Mouse (Mus musculus): Measurements from ENCODE around the gene Ccdc151. TPM values are rescaled to one million over a fixed set of nuclear protein-coding genes. Genes with fewer than 3 reads are reported as not detected.

The Ccdc151 gene
- polyA plus RNA-seq, 1 experiment from 2014 or later, result 1.2 TPM

DNA sequence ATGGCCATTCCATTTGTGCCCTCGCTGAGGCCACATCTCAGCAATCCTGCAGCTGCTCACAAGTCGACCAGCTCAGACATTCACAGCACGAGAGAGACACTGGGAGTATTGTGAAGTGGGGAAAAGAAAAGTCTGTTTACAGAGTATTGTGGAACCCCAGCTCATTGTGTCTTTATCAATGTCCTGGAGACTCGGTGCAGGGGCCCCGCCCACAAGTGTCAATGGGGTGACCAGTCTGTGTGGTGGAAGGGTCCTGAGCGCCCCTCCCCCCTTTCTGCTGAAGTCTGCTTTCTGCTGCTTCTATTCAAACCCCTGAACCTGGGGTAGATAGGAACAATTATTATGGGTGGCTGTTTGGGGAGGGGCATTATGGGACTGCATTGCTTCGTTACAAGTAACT is 26.0 kb upstream of the Ccdc151 start:
- DNase-seq (ENCODE audit: low spot score) (no peak), ATAC-seq (replicated peaks; ENCODE audit: low FRiP score, low read depth) (no peak)
- Histone ChIP-seq H3K4me3 (replicated peaks; ENCODE audit: low read depth, low read length) (no peak overlapping the region), H3K9me3 (replicated peaks; ENCODE audit: low read length) (no peaks in the 10 kb centered on the region), H3K4me1 (replicated peaks; ENCODE audit: insufficient read depth, low read length) (no peaks in the 10 kb centered on the region), H3K27ac (no peak overlapping the region), H3K36me3 (ENCODE audit: insufficient read depth, low read length) (no peaks in the 10 kb centered on the region), H3K9ac (ENCODE audit: low read depth, low read length) (no peak overlapping the region), H3K4me2 (ENCODE audit: low read length) (no peak overlapping the region), H3K27me3 (ENCODE audit: insufficient read depth, low read length) (no peaks in the 10 kb centered on the region)
- WGBS, result 66% methylated on average over 7 of the region's 7 CpGs
- TF ChIP-seq CTCF (IDR thresholded peaks at IDR 0.05; ENCODE audit: low read depth), result no peak

GRCm38 (mm10) chr9:22024592-22024991 is 22.2 kb upstream of the Ccdc151 start:
- Histone ChIP-seq H3K4me3 (replicated peaks; ENCODE audit: low read depth, low read length) (no peak overlapping the region), H3K4me1 (replicated peaks; ENCODE audit: insufficient read depth, low read length) (no peaks in the 10 kb centered on the region), H3K27ac (no peak overlapping the region), H3K36me3 (ENCODE audit: insufficient read depth, low read length) (no peaks in the 10 kb centered on the region), H3K9me3 (replicated peaks; ENCODE audit: low read length) (no peaks in the 10 kb centered on the region), H3K4me2 (ENCODE audit: low read length) (no peak overlapping the region), H3K9ac (ENCODE audit: low read depth, low read length) (no peak overlapping the region), H3K27me3 (ENCODE audit: insufficient read depth, low read length) (no peaks in the 10 kb centered on the region)
- ATAC-seq (replicated peaks; ENCODE audit: low FRiP score, low read depth) (0 out of 2 replicates have a peak, but pooled peaks have one; percentile 17), DNase-seq (ENCODE audit: low spot score) (no peak)
- WGBS, result 44% methylated on average over 8 of the region's 8 CpGs
- TF ChIP-seq CTCF (IDR thresholded peaks at IDR 0.05; ENCODE audit: low read depth), result no peak

GRCm38 (mm10) chr9:22017208-22017825 is 14.9 kb upstream of the Ccdc151 start:
- Histone ChIP-seq H3K4me1 (replicated peaks; ENCODE audit: insufficient read depth, low read length) (no peaks in the 10 kb centered on the region), H3K9me3 (replicated peaks; ENCODE audit: low read length) (no peaks in the 10 kb centered on the region), H3K4me2 (ENCODE audit: low read length) (no peak overlapping the region), H3K9ac (ENCODE audit: low read depth, low read length) (no peak overlapping the region), H3K27me3 (ENCODE audit: insufficient read depth, low read length) (no peaks in the 10 kb centered on the region), H3K36me3 (ENCODE audit: insufficient read depth, low read length) (peaks cover 19% of the 10 kb centered on the region), H3K27ac (no peak overlapping the region), H3K4me3 (replicated peaks; ENCODE audit: low read depth, low read length) (no peak overlapping the region)
- no peak for ATAC-seq (replicated peaks; ENCODE audit: low FRiP score, low read depth)
- WGBS, result 79% methylated on average over 7 of the region's 7 CpGs
- no peak for DNase-seq (ENCODE audit: low spot score)
- no peak for TF ChIP-seq CTCF (IDR thresholded peaks at IDR 0.05; ENCODE audit: low read depth)

GRCm38 (mm10) chr9:22016245-22016644 is 13.8 kb upstream of the Ccdc151 start:
- Histone ChIP-seq H3K9ac (ENCODE audit: low read depth, low read length) (no peak overlapping the region), H3K36me3 (ENCODE audit: insufficient read depth, low read length) (peaks cover 29% of the 10 kb centered on the region), H3K27me3 (ENCODE audit: insufficient read depth, low read length) (no peaks in the 10 kb centered on the region), H3K4me2 (ENCODE audit: low read length) (no peak overlapping the region), H3K27ac (no peak overlapping the region), H3K4me3 (replicated peaks; ENCODE audit: low read depth, low read length) (no peak overlapping the region), H3K4me1 (replicated peaks; ENCODE audit: insufficient read depth, low read length) (no peaks in the 10 kb centered on the region), H3K9me3 (replicated peaks; ENCODE audit: low read length) (no peaks in the 10 kb centered on the region)
- DNase-seq (ENCODE audit: low spot score) (no peak), ATAC-seq (replicated peaks; ENCODE audit: low FRiP score, low read depth) (no peak)
- 59% methylated on average over 10 of the region's 10 CpGs for WGBS
- TF ChIP-seq CTCF (IDR thresholded peaks at IDR 0.05; ENCODE audit: low read depth), result no peak

DNA sequence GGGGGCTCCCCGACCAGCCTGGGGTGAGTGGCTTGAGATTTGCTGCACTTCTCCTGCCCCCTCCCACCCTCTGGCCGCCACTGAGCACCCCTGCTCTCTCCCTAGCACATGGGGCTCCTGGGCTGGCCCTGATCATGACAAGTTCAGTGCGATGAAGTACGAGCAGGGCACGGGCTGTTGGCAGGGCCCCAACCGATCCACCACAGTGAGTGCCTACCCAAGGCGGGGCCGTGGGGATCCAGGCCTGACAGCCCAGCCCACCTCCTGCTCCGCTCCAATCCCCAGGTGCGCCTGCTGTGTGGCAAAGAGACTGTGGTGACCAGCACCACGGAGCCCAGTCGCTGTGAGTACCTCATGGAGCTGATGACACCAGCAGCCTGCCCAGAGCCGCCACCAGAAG is 10.3 kb upstream of the Ccdc151 start:
- no peak overlapping the region for H3K27ac ChIP-seq
- no peak overlapping the region for H3K9ac ChIP-seq (ENCODE audit: low read depth, low read length)
- no peaks in the 10 kb centered on the region for H3K27me3 ChIP-seq (ENCODE audit: insufficient read depth, low read length)
- no peak for ATAC-seq (replicated peaks; ENCODE audit: low FRiP score, low read depth)
- no peak for TF ChIP-seq CTCF (IDR thresholded peaks at IDR 0.05; ENCODE audit: low read depth)
- peaks cover 59% of the 10 kb centered on the region for H3K36me3 ChIP-seq (ENCODE audit: insufficient read depth, low read length)
- no peak overlapping the region for H3K4me3 ChIP-seq (replicated peaks; ENCODE audit: low read depth, low read length)
- no peaks in the 10 kb centered on the region for H3K4me1 ChIP-seq (replicated peaks; ENCODE audit: insufficient read depth, low read length)
- H3K4me2 ChIP-seq (ENCODE audit: low read length), result no peak overlapping the region
- no peaks in the 10 kb centered on the region for H3K9me3 ChIP-seq (replicated peaks; ENCODE audit: low read length)
- DNase-seq (ENCODE audit: low spot score), result no peak
- WGBS, result 91% methylated on average over 13 of the region's 13 CpGs

DNA sequence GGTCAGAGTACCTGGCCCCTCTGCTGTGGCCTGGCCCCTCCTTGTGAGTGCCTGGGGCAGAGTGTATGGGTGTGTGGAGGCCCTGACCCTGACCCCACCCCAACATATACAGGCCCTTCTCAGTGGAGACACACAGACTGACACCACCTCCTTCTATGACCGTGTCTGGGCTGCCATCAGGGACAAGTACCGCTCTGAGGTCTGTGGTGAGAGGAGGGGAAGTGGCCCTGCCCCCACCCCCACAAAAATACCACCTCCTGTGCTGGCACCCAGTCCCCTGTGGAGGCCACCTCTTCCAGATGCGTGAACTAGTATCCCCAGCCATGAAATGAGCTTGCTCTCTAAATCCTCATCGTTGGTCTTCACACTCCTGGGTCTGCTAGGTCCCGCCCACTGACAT is 8.6 kb upstream of the Ccdc151 start:
- Histone ChIP-seq H3K27me3 (ENCODE audit: insufficient read depth, low read length) (no peaks in the 10 kb centered on the region), H3K27ac (no peak overlapping the region), H3K4me2 (ENCODE audit: low read length) (no peak overlapping the region), H3K9me3 (replicated peaks; ENCODE audit: low read length) (no peaks in the 10 kb centered on the region), H3K9ac (ENCODE audit: low read depth, low read length) (no peak overlapping the region), H3K4me1 (replicated peaks; ENCODE audit: insufficient read depth, low read length) (no peaks in the 10 kb centered on the region), H3K4me3 (replicated peaks; ENCODE audit: low read depth, low read length) (no peak overlapping the region), H3K36me3 (ENCODE audit: insufficient read depth, low read length) (peaks cover 67% of the 10 kb centered on the region)
- 91% methylated on average over 5 of the region's 5 CpGs for WGBS
- DNase-seq (ENCODE audit: low spot score) (no peak), ATAC-seq (replicated peaks; ENCODE audit: low FRiP score, low read depth) (0 out of 2 replicates have a peak, but pooled peaks have one; percentile 16)
- TF ChIP-seq CTCF (IDR thresholded peaks at IDR 0.05; ENCODE audit: low read depth), result no peak

DNA sequence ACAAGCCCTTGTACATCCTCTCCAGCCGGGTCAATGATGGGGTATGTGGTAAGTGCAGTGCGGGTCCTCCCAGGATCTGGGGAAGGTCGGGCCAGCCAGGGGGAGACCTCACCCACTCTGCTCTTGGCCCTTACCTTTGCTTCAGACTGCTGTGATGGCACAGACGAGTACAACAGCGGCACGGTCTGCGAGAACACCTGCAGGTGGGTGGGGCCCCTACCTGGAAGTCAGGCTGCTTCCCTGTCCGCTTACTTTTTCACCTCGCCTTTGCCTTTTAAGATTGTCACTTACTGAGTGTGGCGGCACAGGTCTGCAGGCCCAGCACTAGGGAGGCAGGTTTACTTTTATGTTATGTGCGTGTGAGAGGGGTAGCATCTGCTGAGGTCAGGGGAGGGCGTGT is 2.1 kb upstream of the Ccdc151 start:
- WGBS, result 93% methylated on average over 12 of the region's 12 CpGs
- Histone ChIP-seq H3K9ac (ENCODE audit: low read depth, low read length) (no peak overlapping the region), H3K4me2 (ENCODE audit: low read length) (no peak overlapping the region), H3K4me3 (replicated peaks; ENCODE audit: low read depth, low read length) (no peak overlapping the region), H3K4me1 (replicated peaks; ENCODE audit: insufficient read depth, low read length) (peaks cover 19% of the 10 kb centered on the region), H3K36me3 (ENCODE audit: insufficient read depth, low read length) (peaks cover 35% of the 10 kb centered on the region), H3K27ac (no peak overlapping the region), H3K27me3 (ENCODE audit: insufficient read depth, low read length) (no peaks in the 10 kb centered on the region), H3K9me3 (replicated peaks; ENCODE audit: low read length) (no peaks in the 10 kb centered on the region)
- ATAC-seq (replicated peaks; ENCODE audit: low FRiP score, low read depth) (no peak), DNase-seq (ENCODE audit: low spot score) (no peak)
- no peak for TF ChIP-seq CTCF (IDR thresholded peaks at IDR 0.05; ENCODE audit: low read depth)

Measured in kidney, postnatal 0 days (tissue).